Mouse (Mus musculus): ENCODE data around the gene Gdpd1.

DNA sequence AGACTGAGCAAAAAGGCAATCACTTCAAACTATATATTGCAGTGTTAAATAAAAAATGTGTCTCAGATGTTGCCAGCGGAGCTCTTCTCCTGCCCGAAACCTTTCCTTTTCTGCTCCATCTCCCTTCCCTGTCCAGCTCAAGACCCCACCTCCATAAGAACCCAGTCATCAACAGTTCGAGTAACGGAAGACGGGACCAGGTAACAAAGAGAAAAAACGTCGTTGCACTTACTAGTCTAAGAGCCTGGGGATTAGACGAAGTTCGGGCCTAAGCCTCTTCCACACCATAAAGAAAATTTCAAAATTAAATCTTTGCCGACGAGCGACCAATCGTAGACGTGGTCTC, 34.5 kb upstream of the Gdpd1 start, which contains the start of gene Prr11:
- TF ChIP-seq CTCF (IDR thresholded peaks at IDR 0.05) (no peak), EP300 (IDR thresholded peaks at IDR 0.05) (no peak)

All from lung, postnatal 0 days (tissue).